Mouse (Mus musculus): ENCODE measurements around the gene Mrap.

GRCm38 (mm10) chr16:90779783-90780182, 41.8 kb downstream of the Mrap start:
- TF ChIP-seq CHD2 (IDR thresholded peaks at IDR 0.05; ENCODE audit: low read depth, low read length) (no peak), MAFK (IDR thresholded peaks at IDR 0.05; ENCODE audit: insufficient read depth, low read depth, low read length) (no peak), ZC3H11A (IDR thresholded peaks at IDR 0.05; ENCODE audit: borderline replicate concordance, low read depth, low read length) (no peak), HCFC1 (IDR thresholded peaks at IDR 0.05; ENCODE audit: borderline replicate concordance, insufficient read depth, low read length) (no peak), ZNF384 (IDR thresholded peaks at IDR 0.05; ENCODE audit: low read depth, low read length) (no peak)
